Mouse (Mus musculus): ENCODE measurements around the gene Jmy.

Jmy gene

GRCm38 (mm10) chr13:93458616-93459015 lies 41.0 kb downstream of the Jmy start:
- DNase-seq, result no peak

GRCm38 (mm10) chr13:93453275-93453674 lies 46.3 kb downstream of the Jmy start:
- peak; percentile 44 for DNase-seq

DNA sequence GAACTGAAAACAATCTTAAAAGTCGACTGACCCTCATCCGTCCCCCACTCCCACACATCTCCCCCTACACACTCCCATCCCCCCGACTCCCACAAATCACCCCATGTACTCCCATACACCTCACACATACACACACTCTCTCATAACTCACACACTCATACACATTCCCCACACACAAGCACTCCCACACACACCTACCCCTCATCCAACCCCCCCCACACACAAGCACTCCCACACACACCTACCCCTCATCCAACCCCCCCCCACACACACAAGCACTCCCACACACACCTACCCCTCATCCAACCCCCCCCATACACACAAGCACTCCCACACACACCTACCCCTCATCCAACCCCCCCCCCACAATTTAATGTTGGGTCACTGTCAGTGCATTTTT lies 59.4 kb downstream of the Jmy start:
- DNase-seq, result no peak

- DNase-seq, result no peak
These were observed 70.4 kb downstream of the Jmy start for GRCm38 (mm10) chr13:93429205-93429604.

GRCm38 (mm10) chr13:93427920-93428876 lies 71.4 kb downstream of the Jmy start:
- no peak for DNase-seq

GRCm38 (mm10) chr13:93423224-93423623 lies 76.4 kb downstream of the Jmy start:
- no peak for DNase-seq

- no peak for DNase-seq
These were observed 79.8 kb downstream of the Jmy start for GRCm38 (mm10) chr13:93419779-93420178.

DNA sequence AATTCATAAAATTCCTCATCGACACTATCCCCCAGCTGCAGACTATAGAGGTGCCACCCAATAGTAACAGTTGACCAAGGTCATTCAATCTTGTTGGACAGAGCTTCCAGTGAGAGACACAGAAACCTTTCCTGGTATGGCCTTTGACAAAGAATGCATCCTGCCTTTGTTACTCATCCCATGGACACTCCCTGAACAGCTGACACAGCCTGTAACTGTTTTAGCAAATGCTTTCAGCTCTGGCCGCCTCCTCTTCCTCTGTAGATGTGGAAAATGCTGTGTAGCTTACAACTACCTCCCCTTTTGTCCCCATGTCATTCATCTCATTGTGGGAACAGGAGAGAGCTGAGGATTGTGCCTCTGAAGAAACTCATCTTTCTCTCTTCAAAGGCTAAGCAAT lies 81.3 kb downstream of the Jmy start:
- DNase-seq, result no peak

- no peak for DNase-seq
These were observed 84.6 kb downstream of the Jmy start for GRCm38 (mm10) chr13:93415055-93415454.

DNA sequence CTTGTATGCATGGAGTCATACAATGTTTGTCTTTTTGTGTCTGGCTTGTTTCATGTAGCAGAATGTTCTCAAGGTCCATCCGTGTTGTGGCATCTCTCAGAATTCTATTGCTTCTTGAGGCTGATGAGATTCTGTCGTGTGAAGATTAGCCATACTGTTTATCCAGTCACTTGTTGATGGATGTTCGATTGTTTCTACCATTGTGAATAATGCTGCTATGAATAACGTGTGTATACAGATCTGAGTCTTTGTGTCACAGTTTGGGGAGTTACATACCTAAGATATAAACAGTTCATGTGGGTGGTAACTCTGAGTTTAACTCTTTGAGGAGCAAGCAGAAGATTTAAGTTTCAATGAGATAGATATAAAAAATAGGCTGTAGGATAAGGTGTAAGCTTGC lies 89.3 kb downstream of the Jmy start:
- DNase-seq, result no peak

GRCm38 (mm10) chr13:93406855-93407254 lies 92.8 kb downstream of the Jmy start:
- no peak for DNase-seq

GRCm38 (mm10) chr13:93401947-93402346 lies 97.7 kb downstream of the Jmy start:
- no peak for DNase-seq

- DNase-seq, result no peak
These were observed 99.8 kb downstream of the Jmy start for GRCm38 (mm10) chr13:93399710-93400216.

GRCm38 (mm10) chr13:93389242-93389625 lies 110.4 kb downstream of the Jmy start:
- DNase-seq, result no peak

- no peak for DNase-seq
These were observed 110.9 kb downstream of the Jmy start for GRCm38 (mm10) chr13:93388594-93389241.

GRCm38 (mm10) chr13:93387440-93387839 lies 112.2 kb downstream of the Jmy start:
- no peak for DNase-seq

GRCm38 (mm10) chr13:93385147-93385546 lies 114.5 kb downstream of the Jmy start:
- no peak for DNase-seq

DNA sequence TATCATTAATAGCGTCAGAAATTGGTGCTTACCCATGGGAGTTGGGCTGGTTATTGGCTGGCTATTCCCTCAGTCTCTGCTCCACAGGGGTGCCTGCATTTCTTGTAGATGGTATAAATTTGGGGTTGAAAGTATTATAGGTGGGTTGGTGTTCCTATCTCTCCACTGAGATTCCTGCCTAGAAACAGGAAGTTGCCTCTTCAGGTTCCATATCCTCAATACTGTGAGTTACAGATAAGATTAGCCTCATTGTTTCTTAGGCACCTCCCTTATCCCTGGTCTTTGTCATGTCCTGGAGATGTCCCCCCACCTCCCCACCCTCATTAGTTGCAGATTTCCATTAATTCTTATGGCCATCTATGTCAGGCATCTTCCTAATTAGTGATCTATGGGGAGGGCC lies 115.1 kb downstream of the Jmy start:
- DNase-seq, result no peak

DNA sequence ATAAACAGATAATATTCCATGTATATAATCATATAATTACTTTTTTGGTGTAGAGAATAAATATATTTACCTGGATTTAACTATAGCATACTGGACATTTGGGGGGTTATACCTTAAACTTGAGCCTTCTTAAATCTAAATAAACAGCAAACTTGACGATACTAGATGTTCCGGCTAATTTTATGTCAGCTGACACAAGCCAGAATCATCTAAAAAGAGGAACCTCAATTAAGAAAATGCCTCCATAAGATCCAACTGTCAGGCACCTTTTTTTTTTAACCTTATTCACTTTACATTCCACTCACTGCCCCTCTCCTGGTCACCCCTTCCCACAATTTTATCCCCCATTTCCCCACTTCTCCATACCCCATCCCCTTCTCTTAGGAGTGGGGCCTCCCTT lies 116.0 kb downstream of the Jmy start:
- DNase-seq, result no peak

- DNase-seq, result no peak
These were observed 116.5 kb downstream of the Jmy start for GRCm38 (mm10) chr13:93383092-93383491.

- DNase-seq, result no peak
These were observed 118.3 kb downstream of the Jmy start for GRCm38 (mm10) chr13:93381301-93381700.

DNA sequence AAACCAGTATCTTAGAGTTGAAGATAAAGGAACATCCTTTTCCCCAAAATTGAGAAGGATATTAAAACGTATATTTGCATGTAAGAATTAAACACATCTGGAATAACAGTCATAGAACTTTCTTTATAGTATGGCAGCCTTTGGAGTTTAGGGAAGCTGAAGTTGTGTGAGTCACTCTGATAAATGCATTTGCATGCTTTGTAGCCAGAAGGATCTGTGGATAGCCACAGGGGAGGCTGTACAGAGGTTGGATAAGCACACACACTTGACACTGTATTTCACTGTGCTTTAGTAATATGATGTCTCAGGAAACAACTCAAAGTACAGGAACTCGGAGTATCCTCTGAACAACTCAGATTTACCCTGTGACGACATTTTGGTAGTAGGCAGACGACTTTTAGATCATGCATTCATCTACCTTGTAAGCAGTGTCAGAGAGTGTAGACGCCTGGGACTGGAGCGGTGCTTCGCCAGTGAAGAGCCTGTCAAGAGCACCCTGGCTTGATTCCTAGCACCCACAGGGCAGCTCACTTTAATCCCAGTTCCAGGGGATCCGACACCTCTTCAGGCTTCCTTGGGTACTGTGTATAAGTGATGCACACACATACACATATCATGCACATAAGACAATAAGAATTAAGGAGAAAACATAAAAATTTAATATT lies 119.1 kb downstream of the Jmy start:
- DNase-seq, result no peak
